Comparison of ENCODE assay signal across 23 mouse cellular contexts in the genomic region with DNA sequence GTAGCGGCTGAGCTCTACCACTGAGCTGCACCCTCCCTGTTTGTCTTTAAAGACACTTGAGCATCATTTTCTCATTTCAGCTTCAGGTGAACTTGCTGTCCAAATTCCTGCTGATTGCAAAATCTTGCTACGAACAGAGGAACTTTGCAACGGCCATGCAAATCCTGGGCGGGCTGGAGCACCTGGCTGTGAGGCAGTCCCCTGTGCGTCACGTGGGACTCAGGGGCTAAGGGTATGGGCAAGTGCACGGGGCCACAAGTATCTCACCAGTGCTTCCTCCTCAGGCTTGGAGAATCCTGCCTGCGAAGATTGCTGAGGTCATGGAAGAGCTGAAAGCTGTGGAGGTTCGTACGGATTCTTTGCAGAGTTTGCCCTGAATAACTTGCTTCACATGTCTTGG. TPM values are rescaled to one million over a fixed set of nuclear protein-coding genes. Genes with fewer than 3 reads are reported as not detected.
"Had no signal": no experiment of that assay in that cellular context is flagged by ENCODE, and none has a peak within 500 bp of the region (broad histone marks: within the 10 kb centered on the region; RNA-seq: fewer than 3 reads in every experiment).

No protein-coding gene starts in this region.

- H3K27me3 ChIP-seq: stomach, embryonic 15.5 days had no signal

- H3K36me3 ChIP-seq: midbrain, embryonic 10.5 days; midbrain, embryonic 12.5 days; neural tube, embryonic 13.5 days; stomach, embryonic 15.5 days had no signal

- H3K9ac ChIP-seq: lung, embryonic 14.5 days; midbrain, embryonic 12.5 days; neural tube, embryonic 13.5 days; neural tube, embryonic 15.5 days; stomach, embryonic 15.5 days had no signal

- H3K9me3 ChIP-seq: midbrain, embryonic 10.5 days; midbrain, embryonic 12.5 days; neural tube, embryonic 13.5 days; neural tube, embryonic 15.5 days; stomach, embryonic 15.5 days had no signal

- H3K4me3 ChIP-seq: midbrain, embryonic 10.5 days; midbrain, embryonic 12.5 days; myocyte; neural tube, embryonic 13.5 days; neural tube, embryonic 15.5 days; stomach, embryonic 15.5 days had no signal

- H3K27ac ChIP-seq: midbrain, embryonic 10.5 days; midbrain, embryonic 12.5 days; neural tube, embryonic 13.5 days; neural tube, embryonic 15.5 days; stomach, embryonic 15.5 days had no signal

- H3K4me1 ChIP-seq: midbrain, embryonic 10.5 days; midbrain, embryonic 12.5 days; neural tube, embryonic 13.5 days; neural tube, embryonic 15.5 days; stomach, embryonic 15.5 days had no signal

- DNase-seq: lung, adult 18-20 months; lung, embryonic 14.5 days; lung, postnatal 10 days; lung, postnatal 4 days; midbrain, embryonic 14.5 days; retina, postnatal 1 day; right cerebral cortex, adult 18-20 months; right cerebral cortex, postnatal 25 days; thymus, adult 2 months; thymus, postnatal 25 days; thymus, postnatal 4 days had no signal

RNA-seq across cellular contexts. Expression of a gene that starts 6.9 kb away (rescaled TPM):
- total RNA-seq: megakaryocyte, adult 5-6 weeks; megakaryocyte-erythroid progenitor cell, adult 5-6 weeks had no signal
- polyA plus RNA-seq: midbrain, embryonic 12.5 days; midbrain, embryonic 14.5 days; midbrain, embryonic 16.5 days; myocyte; neural tube, embryonic 11.5 days; neural tube, embryonic 13.5 days; neural tube, embryonic 15.5 days; stomach, postnatal 0 days; urinary bladder, adult 2 months had no signal

RNA-seq across cellular contexts. Expression of a gene that starts 41.9 kb away (rescaled TPM):
- polyA plus RNA-seq: neural tube, embryonic 11.5 days had no signal

RNA-seq across cellular contexts. Expression of a gene that starts 42.2 kb away (rescaled TPM):
- total RNA-seq: megakaryocyte-erythroid progenitor cell, adult 5-6 weeks had no signal
